Mouse (Mus musculus) left cerebral cortex, adult 18-20 months (tissue): Measurements from ENCODE around the gene P2rx2. TPM values are rescaled to one million over a fixed set of nuclear protein-coding genes. Genes with fewer than 3 reads are reported as not detected.

Experiments used
- DNase-seq, 2 experiments: peaks; one replicate each; pipeline ENCODE4 v3.0.0; 2021 to 2022; ENCODE audit warnings: low spot score in 2 of 2, mixed read lengths in 1 of 2
- long read RNA-seq, 2 experiments: library from polyadenylated mRNA; stranded (forward); transcript quantifications; one replicate each; pipeline ENCODE4 v2.0.0; 2021
- total RNA-seq, 2 experiments: library from RNA; stranded (reverse); gene quantifications; 2 replicates each; pipeline ENCODE4 v1.2.3; 2021

The P2rx2 gene
- under 1 TPM in 1 of 2 experiments, not detected in 1; 0.23 TPM for total RNA-seq
- long read RNA-seq, experiment 1 = 0 reads
- long read RNA-seq, experiment 2 = 0 reads

DNA sequence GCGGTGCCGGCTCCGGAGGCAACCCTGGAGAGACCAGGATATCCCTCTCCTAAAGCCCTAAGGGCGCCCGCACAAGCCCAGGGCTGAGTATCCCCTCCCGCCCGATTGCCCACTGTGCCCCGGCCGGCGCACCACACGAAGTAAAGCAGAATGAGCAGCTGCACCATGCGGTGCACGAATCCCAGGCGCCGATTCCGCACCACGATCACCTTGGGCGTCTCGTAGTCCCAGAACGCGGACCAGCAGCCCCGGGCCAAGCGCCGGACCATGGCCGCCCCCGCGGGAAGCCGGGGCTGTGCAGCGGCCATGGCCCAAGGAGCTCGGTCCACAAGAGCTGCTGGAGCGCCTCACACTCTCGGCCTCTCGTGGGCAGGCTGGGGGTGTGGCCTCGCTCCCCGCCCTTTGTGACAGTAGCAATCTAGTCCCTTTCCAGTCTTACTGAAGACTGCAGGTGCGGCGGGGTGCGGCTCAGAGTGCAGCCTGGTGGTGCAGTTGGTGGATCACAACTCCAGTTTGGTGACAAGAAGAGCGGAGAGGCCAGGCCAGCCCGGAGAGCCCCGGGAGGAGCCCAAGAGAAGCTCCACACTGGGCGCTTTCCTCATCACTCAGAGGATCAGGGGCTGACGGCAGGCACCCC is at the start of gene P2rx2:
Gene P2rx2 (minus strand): TSS at position 565 of the 637 bp plus-strand sequence.
- peak in 1 of 2 experiments; percentile 18 for DNase-seq

GRCm38 (mm10) chr5:110392727-110393126 is 49.7 kb upstream of the P2rx2 start:
- no peak for DNase-seq

- no peak for DNase-seq
Measured at GRCm38 (mm10) chr5:110390631-110391030, 47.6 kb upstream of the P2rx2 start.

DNA sequence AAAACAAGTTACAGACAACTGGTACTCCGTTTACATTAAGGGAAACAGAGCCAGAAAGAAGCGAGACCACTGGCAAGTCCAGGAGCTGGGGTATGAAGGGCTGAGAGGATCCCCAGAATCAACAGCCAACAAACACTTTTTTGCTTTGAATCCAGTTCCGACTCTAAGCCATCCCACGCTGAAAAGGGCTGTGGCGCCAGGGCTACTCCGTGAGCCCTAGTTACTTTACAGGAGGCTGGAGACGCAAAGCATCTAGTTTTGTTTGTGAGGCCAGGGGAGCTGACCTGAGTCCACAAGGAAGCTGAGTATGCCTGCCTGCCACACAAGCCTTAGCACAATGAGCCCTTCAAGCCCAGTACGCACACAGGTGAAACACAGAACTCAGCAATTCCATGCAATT is 44.3 kb upstream of the P2rx2 start:
- no peak for DNase-seq

GRCm38 (mm10) chr5:110386371-110387330 is 43.6 kb upstream of the P2rx2 start:
- DNase-seq = peak; percentile 61 to 67

DNA sequence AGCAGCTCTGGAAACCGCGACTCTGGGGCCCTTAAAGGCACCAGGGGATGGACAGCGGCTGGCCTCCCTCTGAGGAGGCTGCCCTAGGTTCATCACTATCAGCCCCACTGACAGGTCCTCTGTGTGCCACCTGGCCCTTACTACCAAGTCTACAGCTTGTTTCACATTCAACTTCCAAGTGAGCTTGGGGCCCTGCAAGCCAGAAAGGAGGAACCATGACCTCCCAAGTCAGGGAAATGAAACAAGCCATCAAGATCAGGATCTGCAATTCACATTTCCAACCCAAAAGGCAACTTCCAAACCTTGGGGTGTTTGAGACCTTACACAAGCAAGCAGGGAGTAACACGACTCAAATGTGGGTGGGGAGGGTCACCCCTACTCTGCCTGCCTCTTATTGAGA is 42.3 kb upstream of the P2rx2 start:
- DNase-seq = no peak

GRCm38 (mm10) chr5:110384491-110384890 is 41.5 kb upstream of the P2rx2 start:
- no peak for DNase-seq

- DNase-seq = no peak
Measured at GRCm38 (mm10) chr5:110379823-110380222, 36.8 kb upstream of the P2rx2 start.

GRCm38 (mm10) chr5:110379086-110379485 is 36.1 kb upstream of the P2rx2 start:
- DNase-seq = no peak

GRCm38 (mm10) chr5:110378181-110378583 is 35.2 kb upstream of the P2rx2 start:
- DNase-seq = peak in 1 of 2 experiments; percentile 29

GRCm38 (mm10) chr5:110376802-110377433 is 33.9 kb upstream of the P2rx2 start:
- DNase-seq = peak; percentile 77 to 84

DNA sequence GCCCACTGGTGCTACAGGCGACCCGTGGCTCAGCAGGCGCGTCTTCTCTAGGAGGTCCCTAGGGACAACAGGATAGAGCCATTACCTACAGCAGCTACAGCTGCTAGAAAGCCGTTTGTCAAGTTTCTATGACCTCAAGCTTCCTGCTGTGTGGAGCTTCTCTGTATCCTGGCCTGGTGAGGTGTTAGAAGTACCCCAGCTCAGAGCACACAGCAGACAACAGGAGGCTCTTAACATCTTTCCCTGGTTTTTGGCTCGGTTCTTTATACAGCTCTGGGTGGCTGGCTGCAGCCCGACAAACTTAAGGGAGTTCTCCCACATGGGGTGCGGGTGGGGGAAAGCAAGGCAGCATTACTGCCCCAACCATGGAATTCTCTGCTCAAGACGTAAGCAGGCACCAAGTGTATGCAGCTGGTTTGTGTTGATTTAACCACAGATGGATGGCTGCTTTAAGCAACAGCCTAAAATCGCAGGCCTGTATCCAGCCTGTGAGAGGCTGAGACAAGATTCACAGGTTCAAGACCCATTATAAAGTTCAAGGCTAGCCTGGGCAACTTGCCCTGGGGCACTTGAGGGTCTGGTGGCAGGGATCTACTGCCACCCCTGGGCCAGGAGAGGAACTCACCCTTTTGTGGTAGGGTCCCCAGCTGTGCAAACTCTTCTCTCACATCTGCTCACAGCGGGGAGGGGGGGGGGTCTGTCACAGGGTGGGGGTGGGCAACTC is 21.0 kb upstream of the P2rx2 start:
- no peak for DNase-seq

DNA sequence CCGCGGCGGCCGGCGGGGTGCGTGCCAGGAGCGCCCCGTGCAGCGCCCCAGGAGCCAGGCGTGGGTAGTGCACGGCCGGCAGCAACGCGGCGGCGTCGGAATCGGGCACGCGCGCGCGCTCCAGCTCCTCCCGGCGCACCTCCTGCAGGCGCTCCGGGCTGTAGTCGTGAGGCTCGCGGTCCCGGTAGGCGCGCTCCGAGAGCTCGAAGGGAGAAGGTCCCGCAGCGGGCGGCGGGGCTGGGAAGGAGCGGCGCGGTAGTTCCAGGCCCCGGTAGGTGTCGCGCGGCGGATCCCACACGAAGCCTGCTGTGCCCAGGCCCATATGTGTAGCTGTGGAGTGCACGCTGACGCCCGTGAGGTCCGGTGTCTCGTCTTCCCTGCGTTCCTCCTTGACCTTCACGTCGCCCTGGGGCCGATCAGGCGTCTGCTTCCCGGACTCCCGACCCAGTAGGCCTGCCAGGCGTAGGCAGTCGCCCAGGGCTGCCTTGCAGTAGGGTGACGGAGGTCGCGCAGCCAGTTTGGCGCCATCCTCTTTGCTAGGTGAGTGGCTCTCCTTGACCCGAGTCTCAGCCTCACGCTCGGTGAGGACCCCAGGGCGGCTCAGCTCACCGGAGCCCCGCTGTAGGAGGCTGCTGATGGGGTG is 20.3 kb upstream of the P2rx2 start:
- DNase-seq = peak; percentile 74 to 87

- DNase-seq = no peak
Measured at GRCm38 (mm10) chr5:110362813-110363178, 19.8 kb upstream of the P2rx2 start.

DNA sequence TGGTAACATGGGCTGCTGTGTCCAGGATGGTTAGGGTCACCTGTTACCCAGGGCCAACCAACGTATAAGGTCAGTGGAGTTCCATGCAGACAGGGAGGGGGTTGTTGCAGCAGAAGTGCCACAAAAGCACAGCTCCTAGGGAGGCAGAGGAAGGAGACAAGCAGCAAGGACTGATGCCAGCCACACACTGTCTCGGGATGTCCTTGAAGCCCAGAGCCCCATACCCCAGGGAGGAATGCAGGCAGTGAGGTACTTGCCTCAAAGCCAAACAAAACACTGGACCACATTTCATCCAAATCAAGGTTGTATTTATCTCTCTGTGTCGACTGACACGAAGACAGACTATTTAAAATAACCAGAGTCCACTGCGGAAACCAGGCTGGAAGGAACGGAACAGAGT is 18.5 kb upstream of the P2rx2 start:
- no peak for DNase-seq

DNA sequence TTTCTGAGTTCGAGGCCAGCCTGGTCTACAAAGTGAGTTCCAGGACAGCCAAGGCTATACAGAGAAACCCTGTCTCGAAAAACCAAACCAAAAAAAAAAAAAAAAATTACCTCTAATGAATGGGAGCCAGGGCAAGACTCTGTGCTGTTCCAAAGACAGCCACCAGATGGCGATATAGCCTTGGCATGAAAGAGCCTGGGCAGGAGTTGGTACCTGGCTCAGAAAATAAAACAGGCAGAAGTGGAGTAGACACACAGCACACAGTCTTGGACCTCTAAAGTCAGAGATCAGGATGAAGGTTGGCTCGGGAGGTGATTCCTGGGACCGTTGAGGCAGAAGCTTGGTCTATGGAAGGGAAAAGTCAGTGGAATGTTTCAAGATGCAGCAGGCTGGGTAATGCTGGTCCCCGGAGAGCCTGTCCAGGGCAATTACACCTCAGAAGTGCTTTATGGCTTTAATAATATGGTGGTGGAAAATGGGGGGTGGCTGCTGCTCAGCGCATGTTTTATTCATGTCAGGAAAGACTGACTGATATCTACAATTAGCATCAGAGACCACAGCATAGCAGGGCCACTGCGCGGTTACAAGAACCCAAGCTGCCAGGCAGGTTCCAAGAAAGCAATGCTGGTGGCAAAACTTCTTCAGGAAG is 14.6 kb upstream of the P2rx2 start:
- peak; percentile 77 to 92 for DNase-seq

GRCm38 (mm10) chr5:110354716-110355115 is 11.7 kb upstream of the P2rx2 start:
- DNase-seq = peak in 1 of 2 experiments; percentile 56

DNA sequence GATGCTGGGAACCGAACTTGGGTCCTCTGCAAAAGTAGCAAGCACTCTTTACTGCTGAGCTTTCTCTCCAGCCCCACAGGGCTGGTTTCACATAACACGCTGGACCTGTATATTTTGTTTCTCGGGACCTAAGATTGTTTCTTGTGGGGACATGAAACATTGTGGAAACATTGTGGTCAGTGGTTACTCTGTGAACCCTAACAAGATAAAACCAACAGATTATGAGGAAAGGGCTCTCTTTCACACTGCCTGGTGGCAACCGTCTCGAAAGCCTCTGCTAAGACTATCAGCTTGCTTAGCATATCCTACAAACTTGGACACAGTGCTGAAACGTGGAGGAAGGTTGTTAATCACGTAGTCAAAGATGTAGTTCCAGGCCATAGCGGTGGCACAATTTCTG is 4.0 kb upstream of the P2rx2 start:
- DNase-seq = no peak

DNA sequence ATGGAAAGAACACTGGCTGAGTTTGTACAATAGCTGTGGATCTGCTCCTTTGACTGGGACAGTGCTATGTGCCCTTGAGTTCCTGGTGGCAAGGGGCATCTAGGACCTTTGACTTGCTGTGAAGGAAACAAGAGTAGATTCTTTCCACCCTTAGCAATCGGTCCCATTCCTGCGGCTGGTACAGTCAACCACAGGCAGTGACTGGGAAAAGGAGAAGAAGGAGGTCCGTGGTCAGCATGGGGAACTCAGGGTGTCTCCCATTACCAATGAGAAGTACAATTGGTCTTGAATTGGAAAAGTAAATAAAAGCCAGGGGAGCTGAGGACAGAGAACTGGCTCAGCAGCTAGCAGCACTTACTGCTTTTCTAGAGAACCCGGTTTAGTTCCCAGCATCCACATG is 2.5 kb upstream of the P2rx2 start:
- DNase-seq = no peak

DNA sequence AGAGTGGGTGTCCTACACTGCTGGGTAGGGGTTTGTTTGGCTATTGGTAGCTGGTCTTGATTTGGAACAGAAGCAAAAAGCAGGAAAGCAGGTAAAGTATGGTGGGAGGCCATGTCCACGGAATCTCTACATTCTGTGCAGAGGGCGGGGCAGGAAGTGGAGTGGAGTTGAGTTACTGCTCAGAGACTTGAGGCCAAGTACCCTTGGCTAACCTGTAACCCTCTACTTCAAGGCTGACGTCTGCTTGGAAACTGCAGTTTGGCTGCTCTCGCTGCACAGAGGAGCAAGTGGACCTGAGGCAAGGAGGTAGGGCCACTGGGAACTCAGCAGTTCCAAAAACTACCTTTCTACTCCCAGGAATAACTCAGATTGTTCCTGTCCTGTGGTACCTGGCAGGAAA is 1.5 kb upstream of the P2rx2 start, which contains the start of gene Lrcol1:
Gene Lrcol1 (plus strand): TSS at position 207 of the 400 bp plus-strand sequence.
- no peak for DNase-seq
